Mouse (Mus musculus) intestine, postnatal 0 days (tissue): Measurements from ENCODE around the gene Plekhg1. TPM values are rescaled to one million over a fixed set of nuclear protein-coding genes. Genes with fewer than 3 reads are reported as not detected.

Source experiments
- ATAC-seq: fragments of 200-750 bp; cut with Nextera tagmentation; 2 replicates; pipeline ENCODE4 v1.8.0; 2017; ENCODE audit warnings: mild to moderate bottlenecking, moderate TSS enrichment, moderate library complexity
- H3K27ac ChIP-seq: fragments of 300-500 bp; sonication (generic); 2 replicates; pipeline ENCODE4 v1.5.1; 2014; ENCODE audit warnings: mild to moderate bottlenecking, low read depth, low read length, moderate library complexity
- H3K27me3 ChIP-seq: fragments of 300-500 bp; sonication (generic); replicated peaks from 2 replicates; pipeline ENCODE4 v1.6.1; 2014; ENCODE audit warnings: low read length, mixed read lengths; ENCODE audit not compliant: control insufficient read depth, insufficient read depth
- H3K36me3 ChIP-seq: fragments of 300-500 bp; sonication (generic); 2 replicates; pipeline ENCODE4 v1.6.1; 2014; ENCODE audit warnings: mild to moderate bottlenecking, moderate library complexity; ENCODE audit not compliant: control insufficient read depth, insufficient read depth
- H3K4me1 ChIP-seq: fragments of 300-500 bp; sonication (generic); replicated peaks from 2 replicates; pipeline ENCODE4 v1.6.1; 2014; ENCODE audit warnings: antibody characterized with exemption, low read length, mixed read lengths; ENCODE audit not compliant: control insufficient read depth, insufficient read depth
- H3K4me2 ChIP-seq: fragments of 300-500 bp; sonication (generic); replicated peaks from 2 replicates; pipeline ENCODE4 v1.6.1; 2014; ENCODE audit warnings: low read depth, mild to moderate bottlenecking, moderate library complexity
- H3K4me3 ChIP-seq: fragments of 300-500 bp; sonication (generic); 2 replicates; pipeline ENCODE4 v1.5.1; 2014; ENCODE audit warnings: low read depth, low read length
- H3K9ac ChIP-seq: fragments of 300-500 bp; sonication (generic); 2 replicates; pipeline ENCODE4 v1.6.1; 2014; ENCODE audit warnings: mild to moderate bottlenecking, low read depth, low read length
- H3K9me3 ChIP-seq: fragments of 300-500 bp; sonication (generic); 2 replicates; pipeline ENCODE4 v1.6.1; 2016; ENCODE audit warnings: mixed run types; ENCODE audit not compliant: control insufficient read depth
- CTCF ChIP-seq: sonication (generic); IDR thresholded peaks from 2 replicates; pipeline ENCODE4 v1.5.1; 2016; ENCODE audit warnings: low read depth, mild to moderate bottlenecking, control low read depth, antibody characterized with exemption, moderate library complexity
- WGBS: fragments of 180-500 bp; shearing (Covaris S2); extraction: QIAGEN DNeasy Blood & Tissue Kit; methylation state at CpG from one replicate; pipeline ENCODE4 v1.1.7; 2014; 5-methylcytosine and 5-hydroxymethylcytosine counted together
- polyA plus RNA-seq: library from polyadenylated mRNA; unstranded; fragments of >200 nt; fragmentation: Nextera tagmentation; extraction: Ambion mirVana; gene quantifications from 2 replicates; pipeline ENCODE4 v1.2.1, GENCODE M21; 2015

Plekhg1 gene
- polyA plus RNA-seq, 1 experiment from 2014 or later = 2.1 TPM

DNA sequence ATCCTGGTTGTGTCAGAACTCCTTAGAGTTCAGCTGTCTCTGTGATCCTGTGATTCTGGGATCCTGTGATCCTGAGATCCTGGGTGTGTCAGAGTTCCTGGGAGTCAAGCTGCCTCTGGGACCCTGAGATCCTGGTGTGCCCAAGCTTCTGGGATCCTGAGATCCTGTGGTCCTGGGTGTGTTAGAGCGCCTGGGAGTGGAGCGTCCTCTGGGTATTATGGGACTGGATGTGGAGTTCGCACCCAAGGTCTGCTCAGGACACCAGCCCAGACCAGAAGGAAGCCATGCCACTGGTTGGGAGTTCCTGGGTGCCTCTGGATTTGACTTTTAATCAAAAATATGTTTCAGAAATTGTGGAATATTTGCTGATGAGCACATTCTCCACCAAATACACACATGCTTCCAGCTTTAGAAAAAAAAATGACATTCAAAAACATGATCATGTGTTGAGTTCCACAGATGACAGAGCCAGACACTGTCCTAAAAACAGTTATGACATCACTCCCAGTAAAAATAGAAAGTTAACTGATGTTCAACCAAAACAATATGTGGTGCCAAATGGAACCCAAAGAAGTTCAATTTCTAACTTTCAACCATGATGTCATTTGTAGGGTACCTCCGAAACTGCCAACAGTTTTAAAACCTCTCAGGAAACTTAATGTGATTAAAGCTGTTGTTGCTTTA lies 137.8 kb downstream of the Plekhg1 start:
- no peaks in the 10 kb centered on the region for H3K9me3 ChIP-seq
- no peaks in the 10 kb centered on the region for H3K4me1 ChIP-seq
- no peak for ATAC-seq
- H3K4me3 ChIP-seq = no peak overlapping the region
- no peak for TF ChIP-seq CTCF
- H3K9ac ChIP-seq = no peak overlapping the region
- H3K27ac ChIP-seq = no peak overlapping the region
- WGBS = 93% methylated on average over 4 of the region's 4 CpGs
- no peaks in the 10 kb centered on the region for H3K27me3 ChIP-seq
- H3K36me3 ChIP-seq = no peaks in the 10 kb centered on the region
- no peak overlapping the region for H3K4me2 ChIP-seq

DNA sequence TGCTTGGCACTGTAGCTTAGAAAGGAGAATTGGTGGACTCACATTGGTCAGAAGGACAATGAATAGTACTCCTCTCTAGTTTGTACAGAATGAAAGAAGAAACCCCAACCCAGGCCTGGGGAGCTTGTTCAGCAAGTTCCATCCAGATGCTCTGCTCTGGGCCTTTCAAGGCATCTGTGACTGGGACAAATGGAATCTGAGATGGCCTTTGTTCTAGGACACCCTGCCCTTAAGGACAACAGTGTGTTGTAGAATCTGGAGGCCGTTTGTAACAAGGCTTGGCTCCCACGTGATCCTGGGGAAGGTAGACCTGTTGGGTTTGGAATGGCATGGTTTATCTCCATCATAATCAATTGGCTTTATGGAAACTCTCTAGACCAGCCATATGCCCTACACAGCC lies 141.0 kb downstream of the Plekhg1 start:
- H3K9ac ChIP-seq = no peak overlapping the region
- no peak for ATAC-seq
- WGBS = 61% methylated on average over 2 of the region's 2 CpGs
- no peak overlapping the region for H3K27ac ChIP-seq
- H3K27me3 ChIP-seq = no peaks in the 10 kb centered on the region
- no peak overlapping the region for H3K4me3 ChIP-seq
- H3K4me1 ChIP-seq = no peaks in the 10 kb centered on the region
- no peaks in the 10 kb centered on the region for H3K9me3 ChIP-seq
- H3K36me3 ChIP-seq = no peaks in the 10 kb centered on the region
- TF ChIP-seq CTCF = no peak
- no peak overlapping the region for H3K4me2 ChIP-seq

DNA sequence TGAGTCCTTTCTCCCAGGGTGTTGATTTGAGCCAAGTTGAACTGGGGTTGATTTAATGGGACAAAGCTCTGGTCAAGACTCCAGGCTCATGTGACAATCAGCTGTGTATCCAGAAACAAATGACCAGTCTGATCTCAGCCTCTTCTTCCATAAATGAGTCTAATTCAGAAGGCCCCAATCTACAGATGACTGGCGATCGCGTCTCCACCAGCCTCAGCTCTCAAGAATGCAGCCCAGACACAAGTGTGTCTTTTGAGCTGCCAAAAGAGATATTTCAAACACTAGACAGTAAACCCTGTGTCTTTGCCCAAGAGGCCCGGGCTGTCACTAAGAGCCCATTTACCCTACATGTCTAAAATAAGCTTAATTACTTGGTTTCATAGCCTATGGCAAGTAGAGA lies 148.3 kb downstream of the Plekhg1 start:
- Histone ChIP-seq H3K4me3 (no peak overlapping the region), H3K36me3 (no peaks in the 10 kb centered on the region), H3K4me2 (no peak overlapping the region), H3K4me1 (no peaks in the 10 kb centered on the region), H3K9me3 (no peaks in the 10 kb centered on the region), H3K9ac (no peak overlapping the region), H3K27me3 (no peaks in the 10 kb centered on the region), H3K27ac (no peak overlapping the region)
- no peak for TF ChIP-seq CTCF
- 74% methylated on average over 4 of the region's 4 CpGs for WGBS
- no peak for ATAC-seq

DNA sequence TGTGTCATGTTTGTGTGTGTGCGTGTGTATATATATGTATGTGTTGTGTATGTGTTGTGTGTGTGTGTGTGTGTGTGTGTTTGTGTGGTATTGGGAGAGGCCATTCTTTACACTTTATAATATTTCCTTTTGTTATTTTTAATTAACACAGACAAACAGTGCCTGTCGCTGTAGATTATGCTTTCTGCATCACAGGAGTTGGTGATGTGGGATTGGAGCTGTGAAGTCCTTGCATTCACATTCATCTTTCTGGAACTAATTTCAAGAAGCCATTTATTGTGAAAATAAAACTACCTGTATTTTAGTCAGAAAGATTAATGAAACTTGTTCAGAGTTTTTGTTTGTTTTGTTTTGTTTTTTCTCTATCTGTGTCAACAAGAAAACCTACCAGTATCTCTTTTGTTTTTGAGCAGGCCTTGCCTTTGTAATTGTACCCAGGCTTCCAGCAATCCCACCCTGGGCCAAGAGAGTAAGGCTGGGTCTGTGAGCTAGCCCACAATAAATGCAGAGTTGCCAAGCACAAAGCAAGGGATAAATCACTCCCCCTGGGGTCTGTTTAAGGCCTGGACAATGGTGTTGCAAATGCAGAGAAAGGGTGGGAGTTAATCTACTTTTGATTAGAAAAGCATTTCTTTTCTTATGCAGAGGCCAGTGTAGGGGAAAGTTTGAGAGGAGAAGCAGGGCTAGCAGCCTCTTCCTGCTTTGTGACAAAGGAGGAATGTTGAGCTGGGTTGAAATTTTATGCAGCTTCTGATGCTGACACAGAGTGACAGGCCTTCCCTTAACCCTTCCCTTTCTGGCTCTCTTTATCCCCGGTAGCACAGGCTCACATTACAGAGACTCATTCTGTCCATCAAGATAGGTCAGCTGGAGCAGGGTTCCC lies 151.5 kb downstream of the Plekhg1 start:
- H3K27ac ChIP-seq = no peak overlapping the region
- H3K4me1 ChIP-seq = no peaks in the 10 kb centered on the region
- H3K36me3 ChIP-seq = no peaks in the 10 kb centered on the region
- H3K9ac ChIP-seq = no peak overlapping the region
- TF ChIP-seq CTCF = no peak
- no peak overlapping the region for H3K4me2 ChIP-seq
- no peak overlapping the region for H3K4me3 ChIP-seq
- no peak for ATAC-seq
- WGBS = 63% methylated on average over 3 of the region's 3 CpGs
- no peaks in the 10 kb centered on the region for H3K9me3 ChIP-seq
- H3K27me3 ChIP-seq = no peaks in the 10 kb centered on the region

DNA sequence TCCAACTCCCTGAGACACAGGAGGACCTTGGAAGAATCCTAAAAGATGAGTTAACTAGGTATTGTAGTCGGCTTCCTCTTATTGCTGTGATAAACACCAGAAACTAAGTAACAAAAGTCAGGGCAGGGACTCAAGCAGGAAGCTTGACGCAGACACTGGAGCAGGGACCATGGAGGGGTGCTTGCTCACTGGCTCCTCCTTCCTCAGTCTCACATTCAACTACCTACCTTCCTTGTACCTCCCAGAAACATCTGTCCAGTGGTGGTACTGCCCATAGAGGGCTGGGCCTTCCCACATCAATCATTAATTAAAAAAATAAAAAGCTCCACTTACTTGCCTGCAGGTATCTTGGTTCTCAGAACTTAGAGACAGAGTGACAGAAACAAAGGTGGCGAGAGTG lies 152.2 kb downstream of the Plekhg1 start:
- no peaks in the 10 kb centered on the region for H3K27me3 ChIP-seq
- no peak for TF ChIP-seq CTCF
- no peak for ATAC-seq
- H3K9ac ChIP-seq = no peak overlapping the region
- H3K4me2 ChIP-seq = no peak overlapping the region
- 62% methylated on average over 3 of the region's 3 CpGs for WGBS
- H3K4me3 ChIP-seq = no peak overlapping the region
- H3K27ac ChIP-seq = no peak overlapping the region
- no peaks in the 10 kb centered on the region for H3K36me3 ChIP-seq
- no peaks in the 10 kb centered on the region for H3K4me1 ChIP-seq
- H3K9me3 ChIP-seq = no peaks in the 10 kb centered on the region

DNA sequence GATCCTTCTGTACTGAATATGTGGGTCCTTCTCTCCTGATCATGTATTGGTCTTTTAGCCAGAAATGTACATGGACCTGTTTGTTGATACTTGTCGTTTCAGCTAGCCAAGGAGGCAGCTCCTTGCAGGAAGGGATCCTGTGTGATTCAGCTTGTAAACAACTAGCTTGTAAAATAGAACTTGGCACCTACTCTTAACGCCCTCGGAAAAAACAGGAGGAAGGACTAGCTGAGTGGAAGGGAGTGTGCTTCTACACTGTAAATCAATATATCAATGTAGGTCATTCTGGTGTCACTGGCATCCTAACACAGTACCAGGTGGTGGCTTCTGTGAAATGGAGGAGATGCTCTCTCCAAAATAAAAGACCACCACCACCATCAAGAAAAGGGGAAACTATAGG lies 157.9 kb downstream of the Plekhg1 start:
- no peak for ATAC-seq
- H3K27ac ChIP-seq = no peak overlapping the region

More for the DNA sequence above, 157.9 kb downstream of the Plekhg1 start:
- Histone ChIP-seq H3K9ac (no peak overlapping the region), H3K9me3 (no peaks in the 10 kb centered on the region), H3K4me1 (no peaks in the 10 kb centered on the region), H3K27me3 (no peaks in the 10 kb centered on the region), H3K4me2 (no peak overlapping the region), H3K4me3 (no peak overlapping the region), H3K36me3 (no peaks in the 10 kb centered on the region)
- TF ChIP-seq CTCF = no peak
- WGBS = 49% methylated on average over 3 of the region's 3 CpGs
